Mouse (Mus musculus) liver, embryonic 15.5 days (tissue): ENCODE results near the gene Olfr804. TPM values are rescaled to one million over a fixed set of nuclear protein-coding genes. Genes with fewer than 3 reads are reported as not detected.

Source experiments
- ATAC-seq: fragments of 200-750 bp; cut with Nextera tagmentation; 2 replicates; pipeline ENCODE4 v1.8.0; 2017; ENCODE audit warnings: moderate number of reproducible peaks, mild to moderate bottlenecking, moderate library complexity; ENCODE audit not compliant: insufficient read depth
- H3K27ac ChIP-seq: fragments of 300-500 bp; sonication (generic); replicated peaks from 2 replicates; pipeline ENCODE4 v1.5.1; 2015; ENCODE audit warnings: mild to moderate bottlenecking, inconsistent platforms
- H3K27me3 ChIP-seq: fragments of 300-500 bp; sonication (generic); 2 replicates; pipeline ENCODE4 v1.6.1; 2015; ENCODE audit warnings: mild to moderate bottlenecking, inconsistent platforms
- H3K36me3 ChIP-seq: fragments of 300-500 bp; sonication (generic); replicated peaks from 2 replicates; pipeline ENCODE4 v1.6.1; 2015; ENCODE audit warnings: moderate library complexity, mild to moderate bottlenecking, inconsistent platforms
- H3K4me1 ChIP-seq: fragments of 300-500 bp; sonication (generic); replicated peaks from 2 replicates; pipeline ENCODE4 v1.6.1; 2015; ENCODE audit warnings: inconsistent platforms
- H3K4me2 ChIP-seq: fragments of 300-500 bp; sonication (generic); 2 replicates; pipeline ENCODE4 v1.6.1; 2015; ENCODE audit warnings: moderate library complexity, mild to moderate bottlenecking, inconsistent platforms
- H3K4me3 ChIP-seq: fragments of 300-500 bp; sonication (generic); replicated peaks from 2 replicates; pipeline ENCODE4 v1.5.1; 2015; ENCODE audit warnings: mild to moderate bottlenecking, inconsistent platforms
- H3K9ac ChIP-seq: fragments of 300-500 bp; sonication (generic); 2 replicates; pipeline ENCODE4 v1.6.1; 2015; ENCODE audit warnings: moderate library complexity, mild to moderate bottlenecking, inconsistent platforms
- H3K9me3 ChIP-seq: fragments of 300-500 bp; sonication (generic); replicated peaks from 2 replicates; pipeline ENCODE4 v1.6.1; 2016; ENCODE audit warnings: inconsistent platforms
- WGBS: fragments of 180-500 bp; shearing (Covaris S2); methylation state at CpG from one replicate; pipeline ENCODE4 v1.1.7; 2015; ENCODE audit warnings: mixed read lengths; ENCODE audit not compliant: insufficient replicate concordance; 5-methylcytosine and 5-hydroxymethylcytosine counted together
- microRNA-seq: library from miRNA; unstranded; fragments of <30 nt; microRNA quantifications from one replicate; pipeline ENCODE4, GENCODE M21; 2016
- polyA plus RNA-seq: library from polyadenylated mRNA; unstranded; fragments of >200 nt; fragmentation: Nextera tagmentation; extraction: Ambion mirVana; gene quantifications from 2 replicates; pipeline ENCODE4 v1.2.1, GENCODE M21; 2015

Olfr804 gene
- not detected in 2 replicates for polyA plus RNA-seq

DNA sequence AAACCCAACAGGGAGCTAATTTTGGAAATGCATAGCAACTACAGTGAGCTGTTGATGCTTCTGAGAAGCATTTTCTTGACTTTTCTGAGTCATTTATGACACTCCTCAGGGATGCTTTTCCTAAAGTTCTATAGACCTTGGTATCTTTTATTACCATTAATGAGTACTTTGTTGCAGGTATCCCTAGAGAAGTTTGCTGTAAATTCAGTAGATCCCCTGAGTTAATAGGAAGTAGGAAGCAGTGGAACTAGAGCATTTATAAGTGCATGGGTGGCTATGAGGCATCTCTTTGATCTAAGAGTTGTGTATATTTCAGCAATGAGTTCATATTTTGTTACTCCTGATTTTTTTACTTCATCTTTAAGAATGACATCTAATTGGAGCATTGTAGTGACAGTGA is at the start of gene Olfr804:
Gene Olfr804, plus strand, starts transcription at position 301 of the 400 bp plus-strand sequence.
- no peak within 1 kb of the TSS for H3K27ac ChIP-seq
- no peak within 1 kb of the TSS for H3K4me3 ChIP-seq
- no peaks in the 10 kb centered on the region for H3K9me3 ChIP-seq
- no peak for ATAC-seq
- no peak within 1 kb of the TSS for H3K9ac ChIP-seq
- no peaks in the 10 kb centered on the region for H3K4me1 ChIP-seq
- H3K4me2 ChIP-seq, result no peak within 1 kb of the TSS
- no peaks in the 10 kb centered on the region for H3K36me3 ChIP-seq
- H3K27me3 ChIP-seq, result no peaks in the 10 kb centered on the region

DNA sequence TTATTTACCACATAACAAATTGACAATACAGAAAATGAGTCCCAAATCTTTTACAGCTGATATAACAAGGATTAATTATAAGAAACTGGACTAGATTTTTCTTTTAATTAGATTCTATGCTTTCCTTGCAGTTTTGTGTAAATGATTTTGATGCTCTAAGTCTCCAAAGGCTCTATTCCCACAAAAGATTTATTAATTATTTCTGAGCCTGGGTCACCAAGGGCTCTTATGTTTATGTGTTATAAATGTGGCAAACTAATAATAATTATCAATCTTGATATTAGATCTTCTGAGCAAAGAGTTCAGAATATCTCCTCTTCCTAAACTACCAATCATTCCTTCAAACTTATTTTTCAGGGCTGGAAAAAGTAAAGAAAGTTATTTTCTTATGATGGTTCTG is 45.6 kb upstream of the Olfr804 start, which contains the start of gene Olfr800:
Gene Olfr800, plus strand, starts transcription at position 301 of the 400 bp plus-strand sequence.
- Histone ChIP-seq H3K36me3 (no peaks in the 10 kb centered on the region), H3K4me1 (no peaks in the 10 kb centered on the region), H3K27me3 (no peaks in the 10 kb centered on the region), H3K4me2 (no peak within 1 kb of the TSS), H3K27ac (no peak within 1 kb of the TSS), H3K4me3 (no peak within 1 kb of the TSS), H3K9ac (no peak within 1 kb of the TSS), H3K9me3 (no peaks in the 10 kb centered on the region)
- no peak for ATAC-seq

DNA sequence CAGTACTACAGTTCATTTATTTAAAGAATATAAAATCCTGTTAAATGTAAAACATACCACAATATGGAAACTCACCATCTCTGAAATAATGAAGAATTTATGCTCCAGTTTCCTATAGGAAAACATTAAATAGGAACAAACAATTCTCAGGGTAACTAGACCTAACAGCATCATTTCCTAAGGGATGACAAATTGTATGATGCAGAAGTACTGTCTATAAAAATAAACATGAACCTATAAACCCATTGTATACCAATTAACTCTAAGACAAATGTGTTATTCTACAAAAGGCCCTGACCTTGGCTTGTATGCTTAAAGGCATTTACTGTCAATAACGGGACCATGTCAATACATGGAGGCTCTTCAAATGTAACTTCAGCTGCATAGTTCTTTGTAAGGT is 29.2 kb upstream of the Olfr804 start, which contains the start of gene Olfr801:
Gene Olfr801, minus strand, starts transcription at position 101 of the 400 bp plus-strand sequence.
- ATAC-seq, result no peak
- no peak within 1 kb of the TSS for H3K4me2 ChIP-seq
- 49% methylated on average over 1 of the region's 1 CpGs for WGBS
- no peak within 1 kb of the TSS for H3K27ac ChIP-seq
- no peaks in the 10 kb centered on the region for H3K9me3 ChIP-seq
- H3K9ac ChIP-seq, result no peak within 1 kb of the TSS
- no peaks in the 10 kb centered on the region for H3K27me3 ChIP-seq
- H3K4me1 ChIP-seq, result no peaks in the 10 kb centered on the region
- no peak within 1 kb of the TSS for H3K4me3 ChIP-seq
- H3K36me3 ChIP-seq, result no peaks in the 10 kb centered on the region

DNA sequence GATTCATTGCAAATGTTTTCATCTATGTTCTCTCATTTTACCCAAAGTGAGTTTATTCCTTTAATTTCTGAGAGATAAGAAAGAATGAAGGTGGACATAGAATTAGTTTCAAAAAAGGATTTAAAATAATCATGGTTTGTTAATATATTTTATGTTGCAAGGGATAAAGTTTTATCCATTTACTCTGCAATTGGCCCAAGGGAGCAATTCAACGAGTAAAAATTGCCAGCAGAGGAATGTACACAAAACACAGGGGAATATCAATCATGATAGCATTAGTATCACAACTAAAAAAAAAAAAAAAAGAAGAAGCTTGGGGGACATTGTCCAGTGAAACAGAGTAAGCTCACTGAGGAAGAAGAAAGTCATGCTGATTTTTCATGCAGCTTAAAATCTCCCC is 14.9 kb upstream of the Olfr804 start, which contains the start of gene Olfr802:
Gene Olfr802, minus strand, starts transcription at position 101 of the 400 bp plus-strand sequence.
- ATAC-seq, result no peak
- WGBS, result 35% methylated on average over 1 of the region's 1 CpGs
- no peaks in the 10 kb centered on the region for H3K27me3 ChIP-seq

DNA sequence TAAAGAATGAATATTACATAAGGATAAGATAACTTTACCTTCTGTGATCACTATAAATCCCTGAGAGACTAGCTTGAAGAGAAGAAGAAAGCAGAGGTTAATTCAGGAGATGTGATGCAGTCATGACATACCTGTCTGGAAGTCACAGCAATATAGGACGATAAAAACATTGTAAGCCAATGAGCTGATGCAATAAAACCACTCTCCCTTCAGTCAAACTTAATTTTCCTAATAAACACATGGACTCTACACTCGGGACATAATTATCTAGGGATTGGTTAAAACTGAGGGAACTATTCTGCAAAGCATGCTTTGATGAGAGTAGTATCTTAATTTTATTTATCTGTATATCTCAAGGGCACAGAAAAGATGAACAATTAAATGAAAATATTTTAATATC is 8.8 kb upstream of the Olfr804 start, which contains the start of gene Olfr803:
Gene Olfr803, minus strand, starts transcription at position 101 of the 400 bp plus-strand sequence.
- Histone ChIP-seq H3K36me3 (no peaks in the 10 kb centered on the region), H3K4me3 (no peak within 1 kb of the TSS), H3K4me2 (no peak within 1 kb of the TSS), H3K27ac (no peak within 1 kb of the TSS), H3K4me1 (no peaks in the 10 kb centered on the region), H3K9ac (no peak within 1 kb of the TSS), H3K9me3 (no peaks in the 10 kb centered on the region), H3K27me3 (no peaks in the 10 kb centered on the region)
- WGBS, result 51% methylated on average over 2 of the region's 2 CpGs
- no peak for ATAC-seq

More for the DNA sequence above, 14.9 kb upstream of the Olfr804 start, which contains the start of gene Olfr802:
- H3K9me3 ChIP-seq, result no peaks in the 10 kb centered on the region
- H3K9ac ChIP-seq, result no peak within 1 kb of the TSS
- no peak within 1 kb of the TSS for H3K4me3 ChIP-seq
- no peaks in the 10 kb centered on the region for H3K36me3 ChIP-seq
- H3K27ac ChIP-seq, result no peak within 1 kb of the TSS
- no peaks in the 10 kb centered on the region for H3K4me1 ChIP-seq
- no peak within 1 kb of the TSS for H3K4me2 ChIP-seq

DNA sequence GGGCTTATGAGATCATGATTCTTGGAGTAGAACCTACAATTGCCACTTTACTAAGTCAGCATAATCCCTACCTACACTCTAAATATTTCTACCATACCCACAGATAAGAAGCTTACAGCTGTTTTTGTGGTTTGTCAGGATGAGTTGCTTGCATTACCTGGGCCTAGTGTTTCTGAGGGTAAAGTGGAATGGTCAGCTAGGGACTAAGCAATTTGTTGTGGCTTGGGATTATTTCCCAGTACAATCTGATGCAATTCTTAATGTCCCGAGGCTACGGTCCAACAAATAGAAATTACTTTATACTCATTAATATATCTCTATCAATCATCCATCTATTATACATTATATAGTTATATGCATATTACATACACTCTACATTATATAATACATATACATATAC is 26.3 kb downstream of the Olfr804 start, which contains the start of gene Olfr805:
Gene Olfr805, minus strand, starts transcription at position 101 of the 400 bp plus-strand sequence.
- no peak for ATAC-seq
- Histone ChIP-seq H3K4me1 (no peaks in the 10 kb centered on the region), H3K9ac (no peak within 1 kb of the TSS), H3K4me3 (no peak within 1 kb of the TSS), H3K27ac (no peak within 1 kb of the TSS), H3K27me3 (no peaks in the 10 kb centered on the region), H3K36me3 (no peaks in the 10 kb centered on the region), H3K4me2 (no peak within 1 kb of the TSS), H3K9me3 (no peaks in the 10 kb centered on the region)
- WGBS, result 80% methylated on average over 2 of the region's 2 CpGs

DNA sequence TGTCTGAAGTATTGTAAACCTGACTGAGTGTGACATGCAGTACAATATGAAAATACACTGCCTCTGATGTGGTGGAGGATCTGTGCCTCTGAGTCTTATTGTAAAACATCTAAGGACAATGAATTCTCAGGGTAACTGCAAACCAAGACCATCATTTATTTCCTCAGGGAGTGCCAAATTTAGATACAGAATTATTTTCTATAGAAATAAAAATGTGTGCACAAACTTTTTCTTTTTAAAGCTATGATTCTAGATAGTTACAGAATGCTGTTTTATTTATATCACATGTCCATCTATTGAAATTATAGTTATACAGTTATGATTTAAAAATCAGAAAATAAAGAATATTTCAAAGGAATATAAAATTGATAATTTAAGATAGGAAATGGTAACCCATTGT is 38.8 kb downstream of the Olfr804 start, which contains the start of gene Olfr806:
Gene Olfr806, minus strand, starts transcription at position 101 of the 400 bp plus-strand sequence.
- Histone ChIP-seq H3K9ac (no peak within 1 kb of the TSS), H3K4me2 (no peak within 1 kb of the TSS), H3K9me3 (no peaks in the 10 kb centered on the region), H3K36me3 (no peaks in the 10 kb centered on the region), H3K4me3 (no peak within 1 kb of the TSS), H3K27ac (no peak within 1 kb of the TSS), H3K27me3 (no peaks in the 10 kb centered on the region), H3K4me1 (no peaks in the 10 kb centered on the region)
- no peak for ATAC-seq

DNA sequence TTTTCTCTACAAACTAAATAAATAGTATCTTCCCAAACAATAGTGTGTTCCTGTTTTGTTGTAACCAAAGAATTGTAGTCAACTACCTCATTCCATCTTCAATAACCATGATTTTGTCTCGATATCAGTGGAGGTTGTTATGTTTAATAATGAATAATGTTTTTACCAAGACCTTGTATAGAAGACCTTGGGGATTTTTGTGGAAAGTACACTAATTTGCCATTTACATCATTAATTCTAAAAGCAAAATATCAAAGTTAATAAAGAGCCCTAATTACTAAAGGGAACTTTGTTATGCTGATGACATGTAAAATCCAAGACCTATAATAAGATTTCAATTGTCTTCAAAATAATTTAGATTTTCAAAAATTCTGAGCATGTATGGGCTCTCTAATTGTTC is 54.7 kb downstream of the Olfr804 start, which contains the start of gene Olfr807:
Gene Olfr807, minus strand, starts transcription at position 101 of the 400 bp plus-strand sequence.
- WGBS, result 52% methylated on average over 1 of the region's 1 CpGs
- ATAC-seq, result no peak
- H3K9me3 ChIP-seq, result no peaks in the 10 kb centered on the region

More for the DNA sequence above, 54.7 kb downstream of the Olfr804 start, which contains the start of gene Olfr807:
- Histone ChIP-seq H3K4me2 (no peak within 1 kb of the TSS), H3K27ac (no peak within 1 kb of the TSS), H3K9ac (no peak within 1 kb of the TSS), H3K27me3 (no peaks in the 10 kb centered on the region), H3K36me3 (no peaks in the 10 kb centered on the region), H3K4me1 (no peaks in the 10 kb centered on the region), H3K4me3 (no peak within 1 kb of the TSS)

Small RNA genes within 50 kb of the gene (microRNA-seq; reads per million reads assigned to microRNA genes)
- gene Gm24485, result not detected

Other genes starting within 250 kb of the Olfr804 start
- not detected in 2 replicates for gene Olfr787, start 241.3 kb upstream of the Olfr804 start, polyA plus RNA-seq
- not detected in 2 replicates for gene Olfr788, start 232.2 kb upstream of the Olfr804 start, polyA plus RNA-seq
- not detected in 2 replicates for gene Olfr789, start 218.5 kb upstream of the Olfr804 start, polyA plus RNA-seq
- not detected in 2 replicates for gene Olfr790, start 204.7 kb upstream of the Olfr804 start, polyA plus RNA-seq
- not detected in 2 replicates for gene Olfr791, start 181.4 kb upstream of the Olfr804 start, polyA plus RNA-seq
- gene Olfr792, start 164.0 kb upstream of the Olfr804 start, polyA plus RNA-seq, result not detected in 2 replicates
- not detected in 2 replicates for gene Olfr794, start 135.6 kb upstream of the Olfr804 start, polyA plus RNA-seq
- gene Olfr796, start 90.6 kb upstream of the Olfr804 start, polyA plus RNA-seq, result not detected in 2 replicates
- gene Olfr798, start 75.3 kb upstream of the Olfr804 start, polyA plus RNA-seq, result not detected in 2 replicates
- gene Olfr799, start 65.7 kb upstream of the Olfr804 start, polyA plus RNA-seq, result not detected in 2 replicates
- gene Olfr800, start 45.5 kb upstream of the Olfr804 start, polyA plus RNA-seq, result not detected in 2 replicates
- gene Olfr801, start 29.3 kb upstream of the Olfr804 start, polyA plus RNA-seq, result not detected in 2 replicates
- not detected in 2 replicates for gene Olfr802, start 15.0 kb upstream of the Olfr804 start, polyA plus RNA-seq
- gene Olfr803, start 8.9 kb upstream of the Olfr804 start, polyA plus RNA-seq, result not detected in 2 replicates
- gene Olfr805, start 26.2 kb downstream of the Olfr804 start, polyA plus RNA-seq, result not detected in 2 replicates
- not detected in 2 replicates for gene Olfr806, start 38.7 kb downstream of the Olfr804 start, polyA plus RNA-seq
- not detected in 2 replicates for gene Olfr807, start 54.6 kb downstream of the Olfr804 start, polyA plus RNA-seq
- not detected in 2 replicates for gene Olfr808, start 62.3 kb downstream of the Olfr804 start, polyA plus RNA-seq
- gene Olfr809, start 71.4 kb downstream of the Olfr804 start, polyA plus RNA-seq, result not detected in 2 replicates
- not detected in 2 replicates for gene Olfr810, start 91.7 kb downstream of the Olfr804 start, polyA plus RNA-seq
- gene Olfr811, start 101.2 kb downstream of the Olfr804 start, polyA plus RNA-seq, result not detected in 2 replicates
- gene Olfr812, start 142.9 kb downstream of the Olfr804 start, polyA plus RNA-seq, result not detected in 2 replicates
- not detected in 2 replicates for gene Olfr813, start 152.2 kb downstream of the Olfr804 start, polyA plus RNA-seq
- not detected in 2 replicates for gene Olfr814, start 176.6 kb downstream of the Olfr804 start, polyA plus RNA-seq
- gene Olfr815, start 202.7 kb downstream of the Olfr804 start, polyA plus RNA-seq, result not detected in 2 replicates
- not detected in 2 replicates for gene Olfr816, start 212.4 kb downstream of the Olfr804 start, polyA plus RNA-seq
- gene Olfr818, start 245.9 kb downstream of the Olfr804 start, polyA plus RNA-seq, result not detected in 2 replicates